Mouse (Mus musculus) MEL (cell line): ENCODE data around the gene Col23a1.

Source experiments
- CTCF ChIP-seq, 3 experiments: IDR thresholded peaks in 2 of 3; conservative IDR thresholded peaks in 1 of 3; 2 replicates each; pipeline ENCODE4 v1.5.1; 2011 to 2012; ENCODE audit warnings: low read length in 3 of 3, low read depth in 2 of 3, mild to moderate bottlenecking in 2 of 3, improper control_type of control experiment in 1 of 3, inconsistent platforms in 1 of 3, mixed read lengths in 1 of 3, moderate library complexity in 1 of 3; ENCODE audit not compliant: control insufficient read depth in 1 of 3, insufficient read depth in 1 of 3, poor library complexity in 1 of 3, severe bottlenecking in 1 of 3
- HCFC1 ChIP-seq: IDR thresholded peaks from 2 replicates; pipeline ENCODE4 v1.6.1; 2012; ENCODE audit warnings: low read depth, mild to moderate bottlenecking, inconsistent platforms, low read length, improper control_type of control experiment, moderate library complexity
- JUND ChIP-seq: IDR thresholded peaks from 2 replicates; pipeline ENCODE4 v1.6.1; 2011; ENCODE audit warnings: low read depth, mild to moderate bottlenecking, improper control_type of control experiment, low read length
- MAX ChIP-seq: IDR thresholded peaks from 2 replicates; pipeline ENCODE4 v1.6.1; 2011; ENCODE audit warnings: low read length, improper control_type of control experiment
- MAZ ChIP-seq: IDR thresholded peaks from 2 replicates; pipeline ENCODE4 v1.6.1; 2012; ENCODE audit warnings: low read depth, mild to moderate bottlenecking, inconsistent platforms, low read length, improper control_type of control experiment
- MYC ChIP-seq: IDR thresholded peaks from 2 replicates; pipeline ENCODE4 v1.6.1; 2011; ENCODE audit warnings: low read depth, mild to moderate bottlenecking, low read length, improper control_type of control experiment, moderate library complexity
- POLR2A ChIP-seq, 2 experiments: IDR thresholded peaks; 2 replicates each; pipeline ENCODE4 v1.6.1; 2011 to 2012; ENCODE audit warnings: low read length in 2 of 2, mild to moderate bottlenecking in 2 of 2, control low read depth in 1 of 2, improper control_type of control experiment in 1 of 2, low read depth in 1 of 2, moderate library complexity in 1 of 2; ENCODE audit not compliant: control insufficient read depth in 1 of 2, insufficient read depth in 1 of 2, poor library complexity in 1 of 2
- SMC3 ChIP-seq: IDR thresholded peaks from 2 replicates; pipeline ENCODE4 v1.6.1; 2011; ENCODE audit warnings: low read depth, low read length, improper control_type of control experiment
- UBTF ChIP-seq: IDR thresholded peaks from 2 replicates; pipeline ENCODE4 v1.6.1; 2012; ENCODE audit warnings: low read depth, mild to moderate bottlenecking, inconsistent platforms, low read length, improper control_type of control experiment, moderate library complexity, borderline replicate concordance; ENCODE audit not compliant: insufficient read depth
- USF1 ChIP-seq: IDR thresholded peaks from 2 replicates; pipeline ENCODE4 v1.6.1; 2014; ENCODE audit warnings: low read depth, mild to moderate bottlenecking, inconsistent platforms, low read length, improper control_type of control experiment, moderate library complexity
- USF2 ChIP-seq, 2 experiments: IDR thresholded peaks; 2 replicates each; pipeline ENCODE4 v1.6.1; 2011 to 2012; ENCODE audit warnings: improper control_type of control experiment in 2 of 2, low read length in 2 of 2, borderline replicate concordance in 1 of 2, inconsistent platforms in 1 of 2, low read depth in 1 of 2, mild to moderate bottlenecking in 1 of 2; ENCODE audit not compliant: insufficient read depth in 1 of 2
- ZC3H11A ChIP-seq: IDR thresholded peaks from 2 replicates; pipeline ENCODE4 v1.6.1; 2012; ENCODE audit warnings: low read depth, mild to moderate bottlenecking, inconsistent platforms, low read length, improper control_type of control experiment
- ZKSCAN1 ChIP-seq: IDR thresholded peaks from 2 replicates; pipeline ENCODE4 v1.6.1; 2012; ENCODE audit warnings: low read depth, mild to moderate bottlenecking, inconsistent platforms, low read length, improper control_type of control experiment, moderate library complexity
- ZMIZ1 ChIP-seq: IDR thresholded peaks from 2 replicates; pipeline ENCODE4 v1.6.1; 2012; ENCODE audit warnings: low read depth, mild to moderate bottlenecking, inconsistent platforms, low read length, improper control_type of control experiment, moderate library complexity

GRCm38 (mm10) chr11:51488813-51489212 is 199.1 kb downstream of the Col23a1 start:
- TF ChIP-seq MAX (no peak), JUND (no peak), USF1 (no peak), CTCF (IDR thresholded peaks at IDR 0.05 in 2 of 3, conservative IDR thresholded peaks at IDR 0.05 in 1 of 3; ENCODE audit: control insufficient read depth in 1 of 3, insufficient read depth in 1 of 3, low read depth in 2 of 3, low read length in 3 of 3, poor library complexity in 1 of 3, severe bottlenecking in 1 of 3) (no peak), MYC (no peak), ZC3H11A (no peak), POLR2A (IDR thresholded peaks at IDR 0.05; ENCODE audit: control insufficient read depth in 1 of 2, insufficient read depth in 1 of 2, low read depth in 1 of 2, low read length in 2 of 2, poor library complexity in 1 of 2) (no peak), SMC3 (no peak), ZKSCAN1 (no peak), MAZ (no peak), USF2 (IDR thresholded peaks at IDR 0.05; ENCODE audit: borderline replicate concordance in 1 of 2, insufficient read depth in 1 of 2, low read depth in 1 of 2, low read length in 2 of 2) (no peak), UBTF (no peak), ZMIZ1 (no peak), HCFC1 (no peak)
